Mouse (Mus musculus) kidney, adult 18-20 months (tissue): ENCODE data around the gene Zdhhc11.
"Not testable (repeated sequence)": the region's sequence is repeated elsewhere in the genome, so short reads cannot be mapped to it uniquely, and the experiment has no call there.

Source experiments
- DNase-seq: peaks from one replicate; pipeline ENCODE4 v3.0.0; 2021

Gene Zdhhc11

DNA sequence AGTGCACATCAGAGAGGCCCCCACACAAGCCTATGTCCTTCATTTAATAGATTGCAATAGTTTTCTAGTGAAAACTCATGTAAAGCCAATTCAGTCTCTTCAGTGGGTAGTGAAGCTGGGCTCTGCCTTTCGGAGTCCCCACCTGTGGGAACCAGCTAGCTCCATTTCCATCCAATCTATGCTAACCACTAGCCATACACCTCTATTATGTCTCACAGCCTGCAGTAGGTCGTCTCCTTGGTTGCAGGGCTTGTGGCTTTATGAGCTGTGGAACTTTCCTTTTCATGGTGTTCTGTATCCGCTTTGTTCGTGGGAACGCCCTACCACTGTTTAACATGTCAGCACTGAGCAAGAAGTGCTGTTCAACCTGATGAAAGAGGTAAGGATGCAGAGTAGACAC, at the start of gene Zdhhc11:
Zdhhc11 (plus strand) TSS at position 301 of the 400 bp plus-strand sequence.
- no peak for DNase-seq

DNA sequence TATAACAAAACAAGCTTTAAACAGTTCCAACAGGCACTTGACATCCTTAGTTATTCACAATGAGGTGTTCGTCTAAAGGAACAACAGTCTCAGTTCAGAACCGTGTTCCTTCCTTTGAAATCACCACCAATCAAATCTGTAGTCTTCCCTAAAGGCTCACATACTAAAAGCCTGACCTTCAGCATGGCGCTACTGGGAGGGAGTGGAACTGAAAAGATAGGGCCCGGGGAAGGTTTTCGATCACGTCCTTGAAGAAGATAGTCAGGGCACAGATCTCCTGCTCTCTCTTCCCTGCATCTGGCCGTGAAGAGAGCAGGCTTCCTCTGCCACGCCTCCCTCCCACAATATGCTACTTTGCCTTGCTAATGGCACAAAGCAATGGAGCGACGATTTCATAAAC, 31.4 kb upstream of the Zdhhc11 start:
- no peak for DNase-seq

DNA sequence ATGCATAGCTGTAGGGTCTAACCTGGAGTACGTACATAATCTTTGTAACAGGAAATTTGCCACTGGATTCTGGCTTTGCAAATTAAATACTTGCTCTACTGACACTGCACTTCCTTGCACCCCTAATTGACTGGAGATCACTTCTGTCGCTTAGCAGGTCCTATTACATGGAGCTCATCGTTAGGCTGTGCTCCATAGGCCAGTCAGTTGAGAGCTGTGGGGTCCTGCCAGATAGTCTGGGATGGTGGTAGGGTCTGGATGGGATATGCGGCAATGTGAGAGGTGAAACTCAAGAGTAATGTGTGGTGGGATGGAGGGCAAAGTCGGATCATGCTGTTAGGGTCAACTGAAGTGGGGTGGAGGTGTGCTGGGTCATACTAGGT, 26.7 kb upstream of the Zdhhc11 start:
- no peak for DNase-seq

- peak; percentile 95 for DNase-seq
Measured at GRCm38 (mm10) chr13:73937321-73938176, 26.1 kb upstream of the Zdhhc11 start, which contains the start of the genes Trip13 and Brd9. Trip13 (minus strand) TSS chr13:73937784. Brd9 (plus strand) TSS chr13:73937811.

- no peak for DNase-seq
Measured at GRCm38 (mm10) chr13:73938177-73938560, 25.5 kb upstream of the Zdhhc11 start.

- DNase-seq, result no peak
Measured at GRCm38 (mm10) chr13:73939101-73939500, 24.6 kb upstream of the Zdhhc11 start.

- DNase-seq, result no peak
Measured at GRCm38 (mm10) chr13:73944606-73945005, 19.0 kb upstream of the Zdhhc11 start.

DNA sequence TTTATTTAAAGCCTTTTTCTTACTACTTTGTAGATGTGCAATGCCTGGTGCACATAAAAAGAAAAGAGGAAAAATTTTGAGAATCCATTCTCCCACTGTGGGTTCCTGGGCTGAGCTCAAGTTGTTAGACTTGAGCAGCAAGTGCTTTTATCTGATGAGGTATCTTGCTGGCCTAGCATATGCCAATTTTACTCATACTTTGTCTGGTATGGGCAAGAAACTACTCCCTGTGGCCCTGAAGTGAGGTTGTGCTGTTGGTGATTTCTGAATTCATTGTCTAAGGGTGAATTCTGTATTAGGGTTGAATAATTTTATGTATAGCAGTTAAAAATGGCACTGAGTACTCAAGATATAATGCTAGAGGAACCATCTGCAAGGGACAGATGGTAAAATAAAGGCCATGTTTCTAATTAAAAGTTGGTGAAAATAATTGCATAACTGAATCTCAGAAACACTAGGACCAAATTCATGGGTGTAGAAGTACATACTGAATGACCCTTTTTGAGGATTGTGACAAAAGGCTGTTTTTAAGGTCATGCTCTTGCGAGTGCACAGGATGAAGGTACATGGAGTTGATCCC, 10.0 kb upstream of the Zdhhc11 start:
- DNase-seq, result no peak

DNA sequence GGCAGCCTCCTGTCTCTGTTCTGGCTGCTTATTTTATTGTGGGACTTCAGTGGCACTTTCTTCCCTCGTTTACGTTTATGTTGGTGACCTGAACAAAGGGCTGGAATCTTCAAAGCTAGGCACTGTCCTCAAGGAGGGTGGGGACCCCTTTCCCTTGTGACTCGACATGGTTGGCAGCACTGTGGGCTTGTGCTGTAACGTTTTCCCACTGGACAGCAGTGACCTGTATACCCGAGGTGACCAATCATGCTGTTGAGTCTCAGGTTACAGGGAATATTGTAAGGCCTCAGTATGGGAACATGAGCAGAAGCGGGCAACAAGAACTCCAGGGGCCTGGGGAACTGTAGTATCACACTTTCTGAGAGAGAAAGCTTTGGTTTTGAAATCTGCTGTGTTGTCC, 9.0 kb upstream of the Zdhhc11 start:
- no peak for DNase-seq

DNA sequence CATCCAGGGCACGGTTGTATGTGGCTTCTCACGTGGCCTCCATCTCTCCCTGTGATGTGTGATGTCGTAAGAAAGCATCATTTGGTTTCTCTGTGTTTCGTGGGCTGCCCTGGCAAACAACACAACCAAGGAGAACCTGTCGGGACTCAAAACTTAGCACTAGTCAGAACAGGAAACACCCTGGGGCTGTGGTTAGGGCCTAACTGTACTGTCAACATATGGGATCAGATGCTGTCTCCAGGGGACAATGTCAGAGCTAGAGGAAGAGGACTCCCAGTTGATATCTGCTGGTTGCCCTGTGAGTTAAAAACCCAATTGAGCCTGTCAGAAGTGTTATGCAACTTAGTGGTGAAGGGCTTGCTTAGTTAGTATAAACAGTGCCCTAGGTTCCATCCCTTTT, 8.1 kb upstream of the Zdhhc11 start:
- DNase-seq, result no peak

DNA sequence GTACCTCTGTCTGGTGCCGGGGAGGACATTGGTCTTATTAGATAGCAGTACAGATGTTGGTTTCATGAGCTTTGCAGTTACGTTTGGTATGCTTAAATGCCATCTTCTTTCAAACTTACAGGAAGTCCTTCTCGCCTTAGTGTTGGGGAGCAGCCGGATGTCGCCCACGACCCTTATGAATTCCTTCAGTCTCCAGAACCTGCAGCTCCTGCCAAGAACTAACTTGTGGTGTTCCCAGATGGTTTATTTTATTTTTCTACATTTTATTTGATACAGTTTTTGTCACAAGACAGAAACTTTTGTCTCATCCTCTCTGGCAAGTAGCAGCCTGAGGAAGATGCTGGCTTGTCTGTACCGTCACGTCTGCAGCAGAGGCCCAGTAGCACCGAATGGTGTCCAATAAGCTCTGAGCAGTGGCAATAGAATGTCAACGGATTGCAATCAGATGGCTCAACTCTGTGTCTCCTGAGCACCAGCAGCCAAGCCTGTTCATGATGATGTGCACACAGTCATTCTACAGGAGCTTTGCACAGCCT, 3.5 kb upstream of the Zdhhc11 start:
- no peak for DNase-seq

DNA sequence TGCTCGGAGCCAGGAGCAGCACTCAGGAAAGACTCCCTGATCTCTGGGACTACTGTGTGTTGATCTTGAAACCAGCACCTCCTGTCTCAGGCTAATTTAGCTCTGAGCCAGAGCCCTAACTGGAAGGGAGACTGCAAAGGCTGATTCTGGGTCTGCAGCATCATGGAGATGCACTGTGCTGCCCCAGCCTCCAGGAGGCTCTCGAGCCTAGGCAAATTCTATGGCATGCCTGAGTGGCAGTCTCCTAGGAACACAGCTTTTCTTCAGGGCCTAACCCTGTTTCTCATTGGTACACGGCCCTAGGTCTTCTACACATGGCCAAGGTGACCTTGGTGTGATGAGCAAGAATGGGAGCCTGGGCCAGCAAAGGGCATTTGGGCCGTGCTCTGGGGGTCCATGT, 2.5 kb upstream of the Zdhhc11 start:
- no peak for DNase-seq

DNA sequence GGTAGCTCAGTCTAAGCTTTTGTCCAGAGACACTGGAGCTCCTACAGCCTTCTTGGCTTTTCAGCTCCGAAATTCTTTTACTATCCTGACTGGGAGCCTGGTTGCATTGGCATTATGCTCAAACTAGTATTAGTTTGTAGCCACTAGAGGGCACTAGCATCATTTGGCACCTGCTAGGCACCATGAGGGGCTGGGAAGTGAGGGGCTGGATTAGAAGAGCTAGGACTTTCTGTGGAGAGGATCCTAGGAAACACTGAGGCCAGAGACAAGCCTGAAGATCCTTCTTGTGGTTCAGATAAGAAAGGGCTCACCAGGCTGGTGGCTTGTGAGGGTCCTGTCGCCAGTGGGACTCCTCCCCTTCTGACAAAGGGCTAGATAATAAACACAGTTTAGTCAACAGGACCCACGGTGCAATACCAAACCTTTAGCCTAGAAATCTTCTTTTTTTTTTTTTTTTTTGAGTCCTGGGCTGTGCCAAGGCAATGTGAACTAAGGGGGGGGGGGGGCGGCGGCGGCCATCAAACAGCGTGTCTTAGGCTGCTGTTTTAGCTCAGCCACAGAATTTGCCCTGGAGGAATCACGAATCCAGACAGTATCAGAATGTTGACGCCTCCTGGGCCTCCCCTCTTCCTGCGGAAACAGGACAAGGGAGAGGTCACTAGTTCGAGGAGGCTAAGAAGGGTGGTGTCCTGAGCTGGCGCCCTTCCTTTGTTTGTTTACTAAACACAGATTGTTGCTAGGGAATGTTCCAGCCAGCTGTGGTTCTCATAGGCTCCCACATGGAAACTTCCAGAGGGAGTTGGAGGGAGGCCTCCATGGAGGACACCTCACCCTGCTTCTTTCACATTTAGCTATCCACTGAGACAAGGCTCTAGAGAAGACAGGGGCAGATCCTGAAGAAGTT, 7.1 kb downstream of the Zdhhc11 start:
- peak; percentile 74 for DNase-seq

DNA sequence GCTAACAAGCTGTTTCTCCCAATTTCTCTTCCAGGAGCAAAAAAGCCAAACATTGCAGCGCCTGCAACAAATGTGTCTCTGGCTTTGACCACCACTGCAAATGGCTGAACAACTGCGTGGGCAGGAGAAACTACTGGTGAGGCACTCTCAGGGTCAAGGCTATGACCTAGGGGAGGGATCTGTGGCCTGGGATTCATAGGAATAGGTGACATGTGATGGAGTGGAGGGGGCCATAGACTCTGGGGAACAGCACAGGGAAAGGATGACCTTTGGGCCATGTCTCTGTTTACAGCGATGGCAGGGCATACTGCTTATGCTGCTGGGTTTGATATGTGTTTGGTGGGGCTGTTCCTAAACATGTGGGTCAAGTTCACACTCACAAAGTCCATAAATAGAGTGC, 10.9 kb downstream of the Zdhhc11 start:
- DNase-seq, result no peak

DNA sequence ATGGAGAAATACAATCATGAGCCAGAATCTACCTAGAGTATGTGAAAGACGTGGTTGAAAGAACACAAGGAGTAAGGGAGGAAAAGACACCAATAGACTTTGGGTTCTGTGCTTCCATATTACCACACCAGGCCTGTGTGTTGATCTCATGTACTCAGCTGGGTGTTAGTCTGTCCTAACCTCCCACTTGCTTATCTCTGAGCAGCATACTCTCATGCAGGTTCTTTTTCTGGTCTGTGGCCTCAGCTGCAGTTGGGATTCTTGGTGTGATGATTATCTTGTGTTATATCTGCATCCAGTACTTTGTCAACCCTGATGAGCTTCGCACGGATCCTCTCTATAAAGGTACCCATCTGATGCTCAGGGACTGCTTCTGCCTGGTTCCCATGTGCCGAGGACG, 13.3 kb downstream of the Zdhhc11 start:
- DNase-seq, result no peak

DNA sequence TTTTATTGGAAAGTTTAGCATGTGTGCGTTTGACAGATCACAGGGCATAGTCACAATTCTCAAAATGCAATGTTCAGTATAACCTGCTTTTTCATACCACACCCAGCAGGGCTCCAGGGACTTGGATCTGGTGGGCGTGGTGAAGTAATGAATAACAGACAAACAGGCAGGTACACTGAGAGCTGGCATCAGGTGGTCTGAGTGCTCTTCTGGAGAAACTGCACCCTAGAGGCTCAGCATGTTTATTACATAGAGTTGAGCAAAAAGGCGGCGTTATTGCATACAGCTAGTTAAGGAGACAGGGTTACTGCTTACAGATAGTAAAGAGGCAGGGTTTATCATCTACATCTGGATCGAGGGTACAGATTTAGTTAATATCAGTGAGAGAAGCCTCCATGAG, 26.7 kb downstream of the Zdhhc11 start:
- DNase-seq, result no peak

DNA sequence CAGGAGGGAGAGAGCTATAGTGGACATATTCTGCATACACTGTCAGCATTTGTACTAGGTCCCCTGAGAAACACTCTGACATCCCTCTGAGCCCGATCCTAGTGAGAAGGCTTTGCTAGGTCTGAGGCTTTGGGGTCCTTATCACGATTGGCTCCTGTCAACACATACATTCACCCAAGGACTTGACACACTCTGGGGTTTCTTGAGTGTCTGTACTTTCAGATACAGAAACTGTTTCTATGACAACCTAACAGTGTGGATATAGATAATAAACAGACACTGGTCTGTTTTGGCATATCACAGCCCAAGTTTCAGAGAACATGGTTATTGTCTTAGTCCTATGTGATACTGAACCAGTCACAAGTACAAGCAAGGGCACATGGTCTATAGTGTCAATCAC, 27.1 kb downstream of the Zdhhc11 start:
- no peak for DNase-seq

GRCm38 (mm10) chr13:73991267-73991666, 27.6 kb downstream of the Zdhhc11 start:
- no peak for DNase-seq

DNA sequence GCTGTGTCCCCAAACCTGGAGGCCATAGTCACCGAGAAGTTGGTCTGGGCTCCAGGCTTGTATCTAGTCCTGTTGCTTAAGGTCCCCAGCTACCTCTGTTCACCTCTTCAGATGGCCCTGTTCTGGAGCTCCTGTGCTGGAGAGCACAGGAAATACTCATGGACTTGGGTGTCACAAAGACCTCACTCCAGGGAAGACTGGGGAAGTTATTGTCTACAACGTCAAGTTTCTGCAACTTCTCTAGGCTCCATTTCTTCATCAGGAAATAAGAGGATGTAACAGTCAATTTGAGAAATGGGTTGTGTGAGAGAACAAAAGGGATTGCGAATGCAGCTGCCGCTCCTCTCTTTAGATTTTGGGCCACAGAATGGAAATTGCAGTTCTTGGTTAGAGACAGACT, 32.8 kb downstream of the Zdhhc11 start:
- no peak for DNase-seq

GRCm38 (mm10) chr13:74000519-74000918, 36.9 kb downstream of the Zdhhc11 start:
- DNase-seq, result no peak

GRCm38 (mm10) chr13:74000961-74001360, 37.3 kb downstream of the Zdhhc11 start:
- DNase-seq, result no peak

- DNase-seq, result no peak
Measured at GRCm38 (mm10) chr13:74001492-74001891, 37.8 kb downstream of the Zdhhc11 start.

- not testable (repeated sequence) for DNase-seq
Measured at GRCm38 (mm10) chr13:74006881-74007280, 43.2 kb downstream of the Zdhhc11 start.
